Mouse (Mus musculus): Measurements from ENCODE around the gene Usp6nl.

The Usp6nl gene

GRCm38 (mm10) chr2:6322376-6322901 is at the start of gene Usp6nl:
TSS of gene Usp6nl (plus strand) at chr2:6322667.
- peak; percentile 92 to 94 for DNase-seq

DNA sequence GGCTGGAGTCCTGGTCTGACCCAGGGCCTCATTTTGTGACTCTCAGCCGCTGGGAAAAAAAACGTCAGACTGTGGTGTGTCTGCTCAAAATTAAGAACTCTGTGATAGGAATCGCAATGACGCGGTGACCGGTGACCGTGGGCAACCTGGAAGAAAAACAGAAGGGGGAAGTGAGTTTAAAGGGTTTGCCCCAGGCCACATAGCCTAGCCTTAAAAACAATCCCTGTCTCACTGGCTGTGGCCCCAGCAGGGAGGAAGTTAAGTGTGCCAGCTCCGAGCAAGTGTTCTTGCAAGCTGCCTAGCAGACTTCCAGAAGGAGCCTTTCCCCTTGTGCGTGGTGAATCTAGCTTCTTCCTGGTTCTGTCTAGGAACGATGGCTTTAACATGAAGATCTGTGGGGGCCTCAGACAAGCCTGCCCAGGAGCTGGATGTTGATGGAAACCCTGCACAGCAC is 49.0 kb upstream of the Usp6nl start:
- DNase-seq, result peak; percentile 43 to 56

DNA sequence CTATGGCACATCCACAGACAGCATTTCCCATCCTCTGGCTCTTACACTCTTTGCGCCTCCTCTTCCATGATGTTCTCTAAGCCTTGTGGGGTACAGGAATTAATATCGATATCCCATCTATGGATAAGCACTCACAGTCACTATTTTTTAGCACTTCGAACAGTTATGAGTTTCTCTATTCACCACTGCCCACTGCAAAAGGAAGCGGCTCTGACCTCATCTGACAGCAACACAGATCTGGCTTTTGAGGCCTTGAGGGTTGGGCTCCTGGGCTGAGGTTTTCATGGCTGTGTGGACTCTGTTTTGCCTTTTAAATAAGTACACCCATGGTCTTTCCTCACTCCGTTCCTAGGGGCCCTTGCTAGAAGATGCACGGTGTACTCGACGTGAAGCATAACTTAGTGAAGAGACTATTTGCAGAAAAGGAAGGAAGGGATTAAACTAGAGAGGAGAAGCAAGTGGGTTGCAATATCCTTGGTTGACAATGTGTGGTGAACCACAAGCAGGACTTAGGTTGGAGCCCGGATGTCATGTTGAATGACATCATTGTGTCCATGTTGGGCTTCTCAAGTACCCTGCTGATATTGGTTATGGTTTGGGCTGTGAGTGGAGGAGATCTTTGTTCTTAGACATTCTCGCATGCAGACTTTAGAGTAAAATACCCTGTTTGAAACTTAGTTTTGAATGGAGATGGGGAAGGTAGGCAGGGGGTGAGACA is 43.5 kb upstream of the Usp6nl start:
- DNase-seq, result no peak

DNA sequence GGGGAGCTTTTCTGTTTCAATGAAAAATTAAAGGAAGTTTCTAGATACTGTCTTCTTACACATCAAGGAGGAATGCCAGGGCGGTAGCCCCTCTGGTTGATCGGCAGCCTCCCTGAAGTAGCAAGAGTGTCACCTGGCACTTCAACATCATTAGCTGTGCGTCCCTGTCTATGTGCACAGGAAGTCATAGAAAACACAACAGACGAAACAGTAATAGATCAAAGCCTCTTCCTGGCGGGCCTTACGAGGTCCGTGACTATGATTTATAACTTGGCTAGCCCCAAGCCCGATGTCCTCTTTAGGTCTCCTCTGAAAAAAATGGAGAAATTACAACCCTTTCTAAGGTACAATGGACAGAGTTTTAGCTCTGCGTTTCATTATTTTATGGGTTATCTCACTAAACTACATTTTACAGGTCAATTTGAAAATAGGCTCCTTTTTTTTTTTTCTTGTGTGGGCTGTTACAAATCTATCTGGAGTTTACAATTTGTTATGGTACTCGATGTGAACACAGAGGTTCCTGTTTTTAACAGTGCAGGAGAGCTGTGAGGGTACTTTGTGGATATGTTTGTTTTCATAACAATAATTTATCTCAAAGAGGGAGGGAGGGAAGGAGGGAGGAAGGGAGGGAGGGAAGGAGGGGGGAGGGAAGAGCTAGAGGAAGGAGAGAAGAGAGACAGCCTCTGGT is 42.7 kb upstream of the Usp6nl start:
- DNase-seq, result no peak

GRCm38 (mm10) chr2:6283569-6283968 is 38.9 kb upstream of the Usp6nl start:
- no peak for DNase-seq

DNA sequence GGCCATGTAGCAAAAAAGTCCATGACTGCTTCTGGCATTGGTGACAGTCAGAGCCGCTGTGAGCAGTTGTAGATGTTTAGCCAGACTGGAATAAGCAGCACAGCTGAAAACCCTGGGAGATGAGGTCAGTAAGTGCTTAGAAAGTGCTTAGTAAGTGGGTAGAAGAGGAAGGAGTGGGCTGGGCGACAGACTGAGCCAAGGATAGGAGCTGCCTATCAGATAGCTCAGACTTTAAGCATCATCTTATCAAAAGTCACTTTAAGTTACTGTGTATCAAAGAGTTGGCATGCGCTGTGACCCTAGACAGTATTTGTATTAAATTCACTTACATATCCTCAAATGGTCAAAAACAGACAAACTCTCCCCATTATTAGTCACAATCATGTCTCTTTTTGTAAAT is 37.7 kb upstream of the Usp6nl start:
- DNase-seq, result peak in 1 of 2 experiments; percentile 44

GRCm38 (mm10) chr2:6285794-6286193 is 36.7 kb upstream of the Usp6nl start:
- no peak for DNase-seq

DNA sequence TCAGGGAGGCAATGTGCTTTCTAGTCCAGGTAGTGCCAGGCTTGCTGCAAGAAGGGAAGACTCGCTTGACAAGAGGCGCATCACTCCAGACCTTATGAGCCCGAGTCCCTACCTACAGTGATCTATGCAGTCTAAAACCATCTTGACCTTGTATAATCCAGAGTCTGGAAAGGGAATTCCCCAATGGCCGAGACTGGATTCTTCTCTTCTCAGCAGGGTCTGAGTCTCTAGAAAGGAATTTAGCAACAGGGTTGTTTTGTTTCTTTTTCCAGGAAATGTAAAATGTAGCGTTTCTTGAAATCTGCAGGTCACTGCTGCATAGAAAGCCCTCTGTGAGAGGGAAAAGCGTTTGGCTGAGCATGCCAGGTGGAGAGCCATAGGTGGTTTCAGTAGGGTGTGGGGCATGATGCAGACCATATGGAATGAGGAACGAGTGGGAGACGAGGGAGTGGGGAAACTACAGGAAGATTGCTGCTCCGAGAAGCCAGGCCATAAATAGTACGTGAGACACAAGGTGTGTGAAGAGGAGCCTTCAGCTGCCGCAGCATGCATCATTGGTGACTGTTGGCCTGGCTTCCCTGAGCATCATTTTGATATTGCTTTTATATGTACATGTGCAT is 28.5 kb upstream of the Usp6nl start:
- DNase-seq, result no peak

DNA sequence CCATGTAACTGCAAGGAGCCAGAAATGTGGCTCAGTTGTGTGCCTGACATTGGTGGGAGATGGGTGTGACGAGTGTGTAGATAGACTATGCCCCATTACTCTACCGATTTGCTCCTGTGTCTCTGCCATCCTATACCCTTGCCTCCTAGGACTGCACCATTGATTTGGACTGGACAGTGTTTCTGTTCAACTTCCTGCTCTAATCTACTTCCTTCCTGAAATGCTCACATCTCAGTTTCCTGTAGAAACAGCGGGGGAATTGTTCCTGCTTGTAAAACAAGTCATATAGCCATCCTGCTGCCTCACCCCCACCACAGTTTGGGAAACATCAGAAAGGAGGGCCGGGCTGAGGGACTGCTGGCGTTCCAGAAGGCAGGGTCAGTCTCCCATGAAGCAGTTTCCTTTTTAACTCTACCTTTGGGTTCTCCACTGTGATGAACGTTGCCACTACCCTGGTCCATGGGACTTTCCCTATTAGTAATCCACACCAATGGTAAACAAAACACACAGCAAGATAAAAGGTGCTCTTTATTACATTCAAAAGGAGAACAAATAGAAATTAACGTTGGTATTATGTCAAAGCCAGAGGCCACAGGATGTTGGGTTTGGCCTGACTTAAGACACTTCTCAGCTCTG is 27.4 kb upstream of the Usp6nl start:
- DNase-seq, result no peak

DNA sequence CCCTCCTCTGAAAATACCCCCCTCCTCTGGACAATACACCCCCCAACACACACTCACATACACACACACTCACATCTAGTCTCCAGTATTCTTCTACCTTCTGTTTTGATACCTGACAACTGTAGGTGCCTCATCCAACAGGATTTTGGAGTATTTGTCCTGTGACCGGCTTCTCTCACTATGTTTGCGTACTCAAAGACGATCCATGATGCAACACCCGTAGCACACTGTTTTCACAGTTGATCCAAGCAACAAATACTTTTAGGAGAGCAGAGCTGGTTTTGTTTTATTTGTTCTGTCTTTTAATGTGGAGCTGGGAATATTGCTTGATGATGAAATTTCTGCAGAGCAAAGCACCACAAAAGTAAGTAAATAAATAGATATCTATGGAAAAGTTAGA is 17.7 kb upstream of the Usp6nl start:
- DNase-seq, result no peak

DNA sequence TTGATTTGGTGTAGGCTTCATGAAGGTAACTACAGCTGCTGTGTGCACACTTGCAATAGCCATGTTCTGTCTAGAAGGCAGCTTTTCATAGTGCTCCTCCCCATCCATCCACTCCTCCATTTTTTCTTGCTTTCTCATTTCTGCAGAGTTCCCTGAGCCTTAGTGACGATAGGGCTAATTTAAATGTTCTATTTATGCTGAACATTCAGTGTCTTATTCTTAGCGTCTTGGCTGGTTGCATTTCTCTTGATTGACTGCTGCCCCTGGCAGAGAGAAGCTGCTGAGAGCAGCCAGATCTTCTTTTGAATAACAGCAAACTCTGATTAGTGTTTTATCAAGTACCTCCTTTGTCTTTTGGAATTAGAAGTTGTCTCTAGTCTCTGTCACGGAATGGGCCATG is 15.6 kb upstream of the Usp6nl start:
- DNase-seq, result no peak

GRCm38 (mm10) chr2:6309373-6309821 is 13.1 kb upstream of the Usp6nl start:
- no peak for DNase-seq

DNA sequence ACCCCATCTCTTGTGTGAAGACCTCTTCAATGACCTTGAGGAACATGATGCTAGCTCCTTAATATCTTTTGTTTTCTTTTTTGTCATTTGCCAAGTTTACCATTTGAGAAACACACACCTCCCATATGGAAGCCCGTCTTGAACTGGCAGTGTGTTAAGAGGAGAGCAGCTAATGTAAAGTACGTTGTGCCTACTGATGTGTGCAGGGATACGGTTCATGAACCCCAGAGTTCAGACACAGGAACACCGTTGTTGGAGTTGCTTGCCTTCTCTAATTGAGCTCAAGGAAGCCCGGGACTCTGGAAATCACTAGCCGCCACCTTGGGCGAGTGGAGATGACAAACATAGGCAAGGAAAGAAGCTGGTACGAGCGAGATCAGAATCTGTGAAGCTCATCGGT is 9.7 kb upstream of the Usp6nl start:
- DNase-seq, result no peak

- no peak for DNase-seq
These were observed 8.7 kb upstream of the Usp6nl start for GRCm38 (mm10) chr2:6313733-6314132.

DNA sequence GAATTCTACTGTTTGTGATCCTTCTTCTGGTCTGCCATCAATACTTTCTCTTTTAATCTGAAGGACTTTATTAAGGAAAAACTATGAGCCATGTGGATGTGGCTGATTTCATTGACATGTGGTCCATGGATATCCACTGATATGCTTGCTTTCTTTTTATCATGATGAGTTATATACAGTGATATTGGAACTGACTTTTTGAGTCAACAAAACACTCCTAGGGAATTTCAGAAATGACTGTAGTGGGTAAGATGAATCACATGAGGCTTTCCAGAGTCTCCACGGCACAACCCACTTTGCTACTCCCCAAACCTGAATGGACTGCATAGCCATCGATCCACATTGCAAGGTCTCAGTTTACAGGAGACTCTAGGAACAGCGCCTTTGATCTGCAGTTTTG is 2.3 kb upstream of the Usp6nl start:
- no peak for DNase-seq

DNA sequence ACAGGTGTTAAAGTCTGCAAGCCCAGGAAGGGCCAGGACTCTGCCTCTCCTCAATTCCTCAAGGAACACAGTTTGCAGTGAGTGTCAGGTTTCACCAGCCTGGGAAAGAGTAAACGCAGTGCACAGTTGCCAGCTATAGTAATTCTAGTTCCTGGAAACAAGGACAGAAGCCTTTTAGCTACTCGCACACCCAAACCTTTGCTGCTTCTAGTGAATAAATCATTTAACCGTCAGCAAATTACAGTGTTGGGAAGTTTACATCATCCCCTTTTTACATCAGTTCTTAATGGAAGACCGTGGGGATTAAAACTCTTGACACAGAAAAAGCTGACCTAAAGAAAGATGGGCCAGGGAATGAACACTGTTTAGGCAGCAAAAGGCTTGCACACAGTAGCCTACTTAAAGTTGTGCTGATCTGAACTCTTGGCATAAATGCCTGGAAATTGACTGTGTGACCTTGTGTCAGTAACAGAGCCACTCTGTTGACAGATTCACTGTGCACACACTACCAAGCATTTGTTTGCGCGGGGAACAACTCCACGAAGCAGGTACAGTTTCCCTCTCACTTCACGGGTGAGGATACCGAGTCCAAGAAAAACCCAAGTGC is 595 bp upstream of the Usp6nl start:
- peak; percentile 32 to 50 for DNase-seq

DNA sequence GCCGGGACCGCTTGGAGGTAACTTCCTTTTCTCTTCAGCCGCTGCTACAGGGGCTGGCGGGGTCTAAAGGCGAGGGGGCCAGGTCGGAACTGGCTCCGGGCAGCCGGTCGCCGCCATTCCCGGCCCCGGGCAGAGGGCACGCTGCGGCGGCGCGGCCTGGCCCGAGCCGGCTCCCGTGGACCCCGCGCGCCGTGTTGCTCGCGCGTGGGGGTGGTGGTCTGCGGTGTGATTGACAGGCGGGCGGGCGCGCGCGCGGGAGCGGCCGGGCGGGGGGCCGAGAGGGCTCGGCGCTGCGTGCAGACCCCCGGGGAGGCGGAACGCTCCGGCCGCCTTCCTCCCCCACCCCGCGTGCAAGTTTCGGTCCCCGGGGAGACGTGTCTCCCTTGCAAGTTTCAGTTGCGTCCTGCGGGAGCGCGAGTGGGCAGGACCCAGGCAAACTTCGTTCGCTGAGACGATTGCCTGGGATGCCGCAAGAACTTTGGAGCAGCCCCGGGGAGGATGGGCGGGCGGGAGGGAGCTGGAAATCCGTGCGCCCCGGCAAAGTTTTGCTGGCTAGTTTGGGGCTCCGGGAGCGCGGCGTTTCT is 563 bp downstream of the Usp6nl start:
- DNase-seq, result peak; percentile 65 to 71

DNA sequence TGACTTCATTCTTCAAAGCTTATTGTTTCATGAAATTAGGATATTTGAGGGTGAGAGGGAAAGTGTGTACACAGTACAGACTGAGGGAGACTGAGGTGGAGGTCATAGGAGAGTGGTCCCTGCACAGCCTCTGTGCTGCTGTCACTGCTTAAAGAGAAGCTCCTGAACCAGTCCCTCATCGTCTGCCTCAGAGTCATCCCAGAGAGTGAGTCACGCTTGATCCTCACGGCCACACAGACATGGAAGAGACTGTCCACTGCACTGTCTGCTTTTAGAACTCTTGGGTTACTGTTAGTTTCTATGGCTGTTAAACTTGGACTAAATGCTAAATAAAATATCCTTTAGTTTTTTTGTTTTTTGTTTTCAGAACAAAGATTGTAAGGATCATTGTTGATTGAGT is 3.2 kb downstream of the Usp6nl start:
- DNase-seq, result no peak

- no peak for DNase-seq
These were observed 6.5 kb downstream of the Usp6nl start for GRCm38 (mm10) chr2:6328927-6329326.

- no peak for DNase-seq
These were observed 8.3 kb downstream of the Usp6nl start for GRCm38 (mm10) chr2:6330756-6331155.

DNA sequence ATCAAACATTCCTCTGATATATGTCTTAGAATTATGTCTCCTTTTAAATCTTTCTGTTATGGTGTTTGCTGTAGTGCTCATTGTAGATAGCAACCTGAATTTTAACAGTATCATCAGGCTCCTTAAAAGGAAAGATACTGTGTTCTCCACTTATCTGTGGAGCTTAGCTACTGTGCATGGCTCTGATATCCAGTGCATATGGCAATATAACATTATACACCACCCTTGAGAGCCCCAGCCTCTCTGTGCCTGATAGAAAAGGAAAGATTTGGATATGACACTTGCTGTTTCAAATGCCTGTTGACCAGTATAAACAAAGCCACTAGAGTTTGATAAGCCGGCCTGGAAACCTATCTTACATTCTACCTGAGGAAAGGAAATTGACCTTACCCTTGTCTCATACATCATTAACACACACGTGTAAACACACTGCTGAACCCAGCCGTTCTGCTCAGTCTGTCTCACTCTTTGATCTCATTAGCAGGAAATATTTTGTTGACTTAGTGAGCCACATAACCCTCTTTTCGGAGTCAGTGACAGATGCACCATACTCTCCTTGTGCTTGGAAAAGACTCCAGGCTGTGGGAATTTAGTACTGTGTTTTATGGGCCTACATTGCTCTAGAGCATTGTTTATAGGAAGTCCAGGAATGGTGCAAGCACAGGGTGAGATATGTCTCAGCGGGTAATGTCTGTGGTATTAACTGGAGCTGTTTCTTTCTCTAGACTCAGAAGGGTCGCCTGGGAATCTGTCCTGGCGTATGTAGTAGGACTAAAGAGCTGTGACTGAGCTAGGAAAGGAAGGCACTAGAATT is 9.1 kb downstream of the Usp6nl start:
- no peak for DNase-seq

Data from lung, adult 18-20 months (tissue).